Mouse (Mus musculus) fibroblast of lung, adult 2 months (primary cell): Measurements from ENCODE around the gene Spaca3.

Source experiments
- DNase-seq: peaks from one replicate; pipeline ENCODE4 v3.0.0-alpha.2; 2011; ENCODE audit warnings: low read depth

Gene Spaca3

GRCm38 (mm10) chr11:80858065-80858464 is at the start of gene Spaca3:
Gene Spaca3, plus strand, starts transcription at chr11:80858365.
- no peak for DNase-seq

- no peak for DNase-seq
Observed at GRCm38 (mm10) chr11:80808551-80809070, 49.6 kb upstream of the Spaca3 start.

DNA sequence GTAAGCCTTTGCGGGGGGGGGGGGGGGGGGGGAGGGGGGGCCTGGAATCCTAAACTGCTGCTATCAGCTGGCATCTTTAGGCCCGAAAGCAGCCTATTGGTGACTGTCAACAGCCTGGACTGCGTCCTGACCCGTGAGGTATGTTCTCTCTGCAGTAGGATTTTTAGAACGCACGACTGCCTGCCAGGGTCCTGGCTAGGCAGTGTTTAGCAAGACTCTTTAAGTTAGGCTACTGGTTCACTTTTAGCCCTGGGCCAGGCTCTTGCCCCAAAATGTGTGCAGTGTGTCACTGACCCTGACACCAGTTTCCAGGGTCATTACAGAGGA is 48.5 kb upstream of the Spaca3 start:
- DNase-seq: no peak

DNA sequence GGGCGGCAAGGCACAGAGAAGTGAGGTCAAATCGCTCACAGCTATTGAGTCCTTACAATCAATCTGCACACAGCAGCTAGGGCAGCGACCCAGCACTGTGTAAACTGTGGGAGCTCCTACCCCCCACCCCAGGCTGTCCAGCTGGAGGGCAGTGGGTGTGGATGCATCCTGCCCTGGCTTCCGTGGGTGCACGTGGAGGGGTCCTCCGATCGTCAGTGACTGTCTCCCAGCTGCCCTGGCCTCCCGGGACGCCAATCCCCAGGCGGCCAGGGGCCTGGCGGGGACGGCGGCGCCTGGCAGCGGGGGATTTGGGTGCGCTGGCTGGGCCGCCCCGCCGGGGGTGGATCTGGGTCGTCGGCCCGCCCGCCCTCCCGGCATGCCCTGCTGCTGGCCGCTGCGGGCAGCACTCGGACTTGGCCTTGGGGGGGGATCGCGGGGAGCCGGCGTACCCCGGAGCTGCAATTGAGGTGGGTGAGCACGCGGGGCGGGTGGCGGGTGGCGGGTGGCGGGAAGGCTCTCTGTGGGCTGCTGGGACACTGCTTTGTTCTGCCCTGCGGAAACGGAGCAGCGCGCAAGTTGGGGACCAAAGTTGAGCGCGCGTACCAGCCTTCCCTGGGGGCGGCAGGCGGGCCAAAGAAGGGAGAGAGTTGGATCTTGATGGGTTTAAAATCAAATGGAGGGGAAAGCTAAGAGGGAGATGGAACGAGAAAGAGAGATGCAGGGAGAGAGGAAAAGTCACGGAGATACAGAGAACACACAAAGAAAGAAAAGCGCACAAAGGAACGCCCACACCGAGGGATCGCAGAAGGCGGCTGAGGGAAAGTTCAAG is 48.0 kb upstream of the Spaca3 start, which contains the start of gene Tmem98:
Gene Tmem98 (plus strand): TSS at position 183 of the 829 bp plus-strand sequence.
- DNase-seq: no peak

DNA sequence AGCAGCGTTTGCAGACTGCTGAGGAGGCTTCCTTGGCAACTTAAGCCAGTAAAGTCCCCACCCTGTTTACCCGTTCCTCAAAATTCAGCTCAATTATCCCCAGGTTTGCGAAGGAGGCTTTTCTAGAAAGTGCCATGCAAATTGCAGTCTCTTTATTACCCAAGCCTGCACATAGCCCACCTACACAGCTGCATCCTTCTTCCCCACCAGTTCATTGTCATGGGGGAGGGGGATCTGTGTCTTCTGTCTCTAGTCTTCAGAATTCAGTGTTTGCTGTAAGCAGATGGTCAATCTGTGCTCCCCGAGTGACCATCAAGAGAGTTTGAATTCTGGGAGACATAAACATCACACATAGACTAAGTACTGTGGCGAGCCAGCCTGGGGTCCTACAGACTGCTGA is 47.0 kb upstream of the Spaca3 start:
- no peak for DNase-seq

DNA sequence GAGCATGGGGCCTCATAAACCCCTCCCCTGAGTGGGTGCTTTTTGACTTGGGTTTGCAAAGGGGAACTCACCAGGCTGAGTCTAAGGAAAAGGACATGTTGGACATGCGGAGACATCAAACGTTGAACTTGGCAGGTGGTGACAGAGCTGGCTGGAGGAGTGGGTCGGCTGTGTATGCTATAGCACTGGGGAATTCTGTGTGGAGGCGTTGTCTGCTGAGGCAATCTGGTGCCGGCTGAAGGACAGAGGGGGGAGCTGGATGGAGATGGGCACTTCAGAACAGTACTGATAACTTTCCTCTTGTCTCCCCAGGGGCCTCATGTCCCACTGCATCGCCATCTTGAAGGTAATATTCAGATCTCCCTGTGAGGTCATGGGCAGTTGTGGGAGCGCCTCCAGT is 42.8 kb upstream of the Spaca3 start:
- no peak for DNase-seq

DNA sequence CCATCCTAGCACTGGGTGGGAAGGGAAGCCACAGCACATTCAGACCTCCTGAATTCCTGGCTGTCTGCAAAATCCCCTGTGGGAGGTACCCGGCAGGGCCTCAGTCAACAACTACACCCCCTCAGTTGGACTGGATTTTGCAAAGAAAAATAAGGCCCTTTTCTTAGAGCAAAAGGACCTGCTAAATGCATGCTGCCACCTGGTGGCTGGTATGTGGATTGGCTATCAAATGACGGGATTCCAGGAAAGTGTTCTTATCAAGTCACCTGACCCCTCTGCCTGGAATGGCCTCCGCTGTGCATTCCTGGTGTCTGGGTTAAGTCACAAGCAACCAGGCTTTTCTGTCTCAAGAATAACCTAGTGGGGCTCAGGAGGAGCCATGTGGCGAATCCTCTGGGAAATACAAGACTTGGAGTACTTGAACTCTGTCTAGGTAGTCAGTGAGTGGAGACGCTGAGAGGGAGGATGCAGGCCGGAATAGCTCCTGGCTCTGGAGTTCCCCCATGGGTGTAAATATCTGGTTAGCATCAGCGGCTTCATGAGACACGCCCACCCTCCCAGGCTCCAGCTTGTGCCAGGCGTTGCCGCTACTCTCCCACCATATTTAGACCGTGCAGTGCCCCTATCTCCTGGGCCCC is 40.0 kb upstream of the Spaca3 start:
- peak; percentile 89 for DNase-seq

- no peak for DNase-seq
Observed at GRCm38 (mm10) chr11:80820085-80820484, 38.1 kb upstream of the Spaca3 start.

DNA sequence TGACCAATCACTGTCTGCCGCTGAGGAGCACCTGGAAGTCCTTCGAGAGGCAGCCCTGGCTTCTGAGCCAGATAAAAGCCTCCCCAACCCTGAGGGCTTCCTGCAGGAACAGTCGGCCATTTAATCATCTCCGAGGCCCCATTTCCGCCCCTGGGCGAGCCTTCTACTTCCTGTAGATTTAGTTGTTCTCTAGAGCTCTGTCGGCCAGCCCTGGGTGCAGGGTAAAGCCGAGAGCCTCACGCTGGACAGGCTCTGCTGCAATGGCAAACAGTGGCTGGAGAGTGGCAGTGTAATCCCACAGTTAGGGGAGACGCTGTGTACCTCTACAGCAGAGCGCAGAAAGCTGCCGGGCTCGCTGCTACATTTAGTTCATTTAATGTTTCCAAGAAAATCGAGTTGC is 36.9 kb upstream of the Spaca3 start:
- DNase-seq: no peak

DNA sequence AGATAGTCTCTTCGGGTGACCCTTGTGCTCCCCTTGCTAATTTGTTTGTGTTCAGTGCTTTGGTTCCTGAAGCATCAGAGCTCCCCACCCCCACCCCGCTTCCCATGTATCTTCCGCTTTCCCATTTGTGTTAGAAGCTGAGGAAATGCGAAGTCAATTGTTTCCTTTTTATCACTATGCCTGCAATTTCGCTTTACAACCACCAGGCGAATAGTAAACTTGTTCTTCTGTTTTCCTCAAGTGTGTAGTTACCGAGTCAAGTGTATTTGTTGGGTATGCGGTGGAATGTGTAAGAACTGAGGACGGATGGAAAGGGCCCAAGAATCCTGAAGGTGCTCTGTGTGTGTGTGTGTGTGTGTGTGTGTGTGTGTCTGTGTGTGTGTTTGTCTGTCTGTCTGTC is 36.4 kb upstream of the Spaca3 start:
- no peak for DNase-seq

DNA sequence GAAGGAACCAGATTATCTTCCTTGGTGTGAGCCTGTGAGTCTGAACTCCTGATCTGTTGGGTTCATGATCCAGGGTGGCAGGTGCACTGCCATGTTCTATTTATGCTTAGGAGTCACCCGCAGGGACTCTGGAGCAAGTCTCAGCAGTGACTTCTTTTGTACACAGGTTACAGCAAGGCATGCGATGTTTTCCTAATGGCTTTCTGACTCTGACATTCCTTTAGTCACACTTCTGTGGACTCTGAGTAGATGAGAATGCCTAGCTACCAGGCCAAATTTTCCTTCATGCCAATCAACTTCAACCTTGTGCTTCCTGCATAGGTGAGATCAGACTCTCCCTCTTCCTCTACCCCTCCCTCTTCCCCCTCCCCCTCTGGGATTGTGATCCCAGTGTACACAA is 22.8 kb upstream of the Spaca3 start:
- no peak for DNase-seq

DNA sequence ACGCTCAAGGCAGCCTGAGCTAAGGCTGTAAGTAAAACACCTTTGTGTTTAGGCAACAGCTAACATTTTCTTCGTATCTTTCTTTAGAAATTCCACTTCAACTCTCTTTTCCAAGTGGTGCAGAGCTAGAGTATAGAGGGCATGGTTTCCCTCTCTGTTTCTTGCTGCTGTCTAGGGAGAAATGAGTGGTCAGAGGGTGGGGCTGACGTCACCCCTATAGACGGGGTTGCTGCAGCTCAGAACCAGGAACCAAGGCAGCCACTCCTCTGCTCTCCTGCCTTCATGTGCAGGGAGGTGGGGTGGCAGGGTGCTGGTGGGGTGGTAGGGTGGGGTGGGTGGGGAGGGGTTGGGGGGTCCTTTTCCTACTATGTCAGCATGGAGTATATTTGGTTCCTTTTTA is 22.3 kb upstream of the Spaca3 start:
- no peak for DNase-seq

DNA sequence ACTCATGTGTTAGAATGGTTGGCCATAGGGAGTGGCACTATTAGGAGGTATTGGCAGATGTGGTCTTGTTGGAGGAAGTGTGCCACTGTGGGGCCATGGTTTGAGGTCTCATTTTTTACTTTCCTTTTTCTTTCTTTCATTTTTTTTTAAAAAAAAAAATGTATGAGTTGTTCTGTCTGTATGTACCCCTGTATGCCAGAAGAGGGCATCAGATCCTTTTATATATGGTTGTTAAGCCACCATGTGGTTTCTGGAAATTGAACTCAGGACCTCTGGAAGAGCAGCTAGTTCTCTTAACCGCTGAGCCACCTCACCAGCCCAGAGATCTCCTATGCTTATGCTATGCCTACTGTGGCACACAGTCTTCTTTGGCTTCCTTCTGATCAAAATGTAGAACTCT is 19.4 kb upstream of the Spaca3 start:
- no peak for DNase-seq

DNA sequence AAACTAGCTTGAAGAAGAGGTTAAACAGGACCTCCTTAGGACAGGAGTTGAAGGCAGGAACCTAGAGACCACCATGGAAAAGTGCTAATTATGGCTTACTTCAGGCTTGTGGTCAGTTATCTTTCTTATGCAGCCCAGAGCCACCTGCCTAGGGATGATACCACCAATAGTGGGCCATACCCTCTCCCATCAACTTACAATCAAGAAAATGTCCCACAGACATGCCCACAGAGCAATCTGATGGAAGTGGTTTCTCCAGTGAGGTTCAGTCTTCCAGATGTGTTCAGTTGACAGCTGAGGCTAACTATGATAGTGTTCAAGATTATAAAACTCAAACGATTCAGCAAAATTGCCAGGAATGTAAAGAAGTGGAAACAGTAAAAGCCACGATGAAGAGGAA is 14.7 kb upstream of the Spaca3 start:
- DNase-seq: no peak

DNA sequence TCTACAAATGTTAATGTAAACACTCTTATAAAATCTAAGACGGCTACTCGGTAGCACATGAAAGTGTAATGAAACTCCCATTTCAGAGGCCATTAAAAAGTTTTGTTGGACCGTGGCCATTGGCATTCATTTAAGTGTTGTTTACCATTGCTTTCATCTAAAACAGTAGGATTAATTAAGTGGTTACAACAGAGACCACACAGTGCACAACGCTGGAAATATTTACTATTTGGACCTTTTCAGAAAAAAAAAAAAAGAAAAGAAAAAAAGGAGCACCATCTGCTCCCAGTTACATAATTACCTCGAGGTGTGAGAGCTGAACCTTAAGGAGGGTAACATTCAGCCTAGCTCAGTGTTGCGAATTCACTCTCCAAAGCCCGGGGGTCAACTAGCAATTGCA is 12.7 kb upstream of the Spaca3 start:
- DNase-seq: no peak

DNA sequence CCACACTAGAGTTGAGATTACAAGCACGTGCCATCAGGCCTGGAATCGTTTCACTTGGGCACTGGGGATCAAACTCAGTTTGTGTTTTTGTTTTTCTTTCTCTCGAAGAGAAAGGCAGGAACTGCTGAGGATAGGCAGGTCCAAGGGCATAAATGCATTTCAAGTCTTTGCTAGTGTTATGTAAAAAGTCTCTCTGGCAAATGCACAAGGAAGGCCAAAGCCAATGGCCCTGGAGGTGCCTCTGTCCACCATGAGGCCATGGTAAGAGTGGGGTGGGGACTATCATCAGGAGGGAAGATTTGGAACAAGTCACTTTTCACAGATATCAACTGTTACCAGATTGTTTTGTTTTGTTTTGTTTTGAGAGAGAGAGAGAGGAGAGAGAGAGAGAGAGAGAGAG is 12.1 kb upstream of the Spaca3 start:
- no peak for DNase-seq

DNA sequence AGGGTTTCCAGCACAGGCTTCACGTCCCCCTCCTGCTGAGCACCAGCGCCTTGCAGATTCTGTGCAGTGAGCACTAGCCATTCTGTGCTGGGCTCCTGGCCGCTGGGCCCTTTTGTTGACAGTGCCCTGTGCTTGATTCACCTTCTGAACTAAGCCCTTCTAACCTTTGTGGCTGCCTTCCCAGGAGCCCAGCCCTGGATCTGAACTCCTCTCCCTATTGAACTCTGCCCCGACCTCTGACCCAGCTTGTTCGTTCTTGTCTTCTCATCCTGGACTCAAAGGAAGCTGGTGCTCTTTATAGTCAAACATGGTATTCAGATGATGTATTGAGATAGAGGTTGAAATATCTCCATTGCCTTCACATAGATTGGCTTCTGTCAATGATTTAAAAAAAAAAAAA is 10.0 kb upstream of the Spaca3 start:
- DNase-seq: no peak

DNA sequence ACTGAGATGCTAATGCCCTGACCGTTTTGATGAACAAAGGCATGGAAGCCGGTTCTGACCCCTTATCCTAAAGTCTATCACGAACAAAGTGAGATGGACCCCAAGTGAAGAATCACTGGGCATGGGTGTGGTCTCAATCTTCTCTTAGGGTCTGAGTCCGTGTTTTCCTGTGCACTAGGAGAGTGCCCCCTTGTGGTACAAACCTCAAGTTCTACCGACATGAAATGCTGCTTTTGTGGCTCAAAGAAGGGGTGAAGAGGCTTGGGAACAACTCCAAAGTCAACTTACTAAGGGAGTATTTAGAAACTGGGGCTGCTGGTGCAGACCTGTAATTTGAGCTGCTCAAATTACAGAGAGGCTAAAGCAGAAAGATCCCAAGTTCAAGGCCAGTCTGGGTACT is 6.3 kb upstream of the Spaca3 start:
- DNase-seq: no peak

DNA sequence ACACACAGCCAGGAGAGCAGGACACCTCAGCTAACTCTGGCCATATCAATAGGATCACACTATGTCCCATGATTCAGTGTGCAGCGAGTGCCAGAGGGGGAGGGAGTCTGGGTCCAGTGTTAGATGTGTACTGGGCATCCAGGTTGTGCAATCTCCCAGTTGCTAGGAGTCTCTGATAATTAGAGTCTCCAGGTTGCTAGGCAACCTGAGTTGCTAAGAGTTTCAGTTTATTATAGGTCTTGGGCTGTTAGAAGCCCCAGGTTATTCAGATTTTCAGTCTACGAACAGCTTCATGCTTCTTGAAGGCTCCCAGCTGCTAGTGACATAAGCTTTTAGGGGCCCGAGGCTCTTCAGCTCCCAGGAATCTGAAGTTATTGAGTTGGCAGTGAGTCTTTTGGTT is 5.2 kb upstream of the Spaca3 start:
- no peak for DNase-seq

- DNase-seq: no peak
Observed at GRCm38 (mm10) chr11:80854430-80854829, 3.7 kb upstream of the Spaca3 start.

DNA sequence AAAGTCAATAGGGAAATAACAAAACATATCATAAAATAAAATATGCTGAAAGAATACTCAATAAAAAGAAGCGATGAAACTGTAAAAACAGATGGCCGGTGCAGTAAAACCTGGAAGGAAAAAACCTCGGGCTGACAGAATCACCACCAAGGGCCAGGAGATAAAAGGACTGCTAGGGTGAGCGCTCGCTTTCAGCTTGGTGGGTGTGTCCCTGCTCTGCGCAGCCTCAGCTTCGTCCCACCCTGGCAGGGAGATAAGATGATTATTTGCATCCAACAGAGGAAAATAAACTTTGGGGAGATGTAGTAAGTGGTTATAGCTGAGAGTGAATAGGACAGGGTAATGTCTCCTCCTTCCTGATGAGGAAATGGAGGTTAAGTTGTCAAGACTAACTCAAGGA is 3.3 kb upstream of the Spaca3 start:
- DNase-seq: no peak

GRCm38 (mm10) chr11:80856827-80857226 is 1.3 kb upstream of the Spaca3 start:
- DNase-seq: no peak

GRCm38 (mm10) chr11:80862941-80863340 is 4.8 kb downstream of the Spaca3 start:
- DNase-seq: no peak

DNA sequence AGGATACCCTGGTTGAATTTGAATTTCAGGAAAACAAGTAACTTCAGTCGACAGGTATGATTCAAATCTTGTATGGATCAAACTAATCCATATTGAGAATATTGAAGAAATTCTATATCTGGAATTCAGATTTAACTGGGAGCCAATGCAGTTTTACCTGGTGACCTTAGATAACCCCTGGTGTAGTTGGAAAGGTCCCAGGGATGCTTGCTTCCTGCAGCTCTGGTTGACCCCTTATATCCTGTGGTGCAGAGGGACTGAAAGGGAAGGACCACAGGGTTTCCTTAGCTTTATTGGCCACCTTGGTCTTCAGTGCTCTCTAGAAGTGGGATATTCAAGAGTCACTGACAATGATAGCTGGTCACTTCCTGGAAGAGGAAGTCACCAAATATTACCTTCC is 9.9 kb downstream of the Spaca3 start:
- DNase-seq: no peak
